Mouse (Mus musculus) C2C12 (cell line): ENCODE measurements around the gene Txnrd2. TPM values are rescaled to one million over a fixed set of nuclear protein-coding genes. Genes with fewer than 3 reads are reported as not detected.
A peak's percentile ranks its signal among the peaks of the same experiment; 100 is the strongest.

Source experiments
- H3K27me3 ChIP-seq: one replicate; pipeline ENCODE4 v1.6.1; 2011; ENCODE audit not compliant: control insufficient read depth, insufficient read depth, insufficient read length
- H3K36me3 ChIP-seq: one replicate; pipeline ENCODE4 v1.6.1; 2011; ENCODE audit not compliant: control insufficient read depth, insufficient read depth
- H3K4me3 ChIP-seq: one replicate; pipeline ENCODE4 v1.5.1; 2011; ENCODE audit warnings: mild to moderate bottlenecking, control low read depth; ENCODE audit not compliant: poor library complexity, insufficient read depth, severe bottlenecking
- H3K79me2 ChIP-seq: one replicate; pipeline ENCODE4 v1.6.1; 2011; ENCODE audit not compliant: control insufficient read depth, insufficient read depth
- H3K79me3 ChIP-seq: one replicate; pipeline ENCODE4 v1.6.1; 2011; ENCODE audit warnings: low read depth, control low read depth
- H3ac ChIP-seq: one replicate; pipeline ENCODE3; 2011; ENCODE audit warnings: low read depth; ENCODE audit not compliant: control insufficient read depth, insufficient read length
- CEBPB ChIP-seq: IDR thresholded peaks from one replicate; pipeline ENCODE4 v1.6.1; 2011; ENCODE audit warnings: low read depth, mild to moderate bottlenecking, control low read depth, moderate library complexity
- CTCF ChIP-seq: IDR thresholded peaks from one replicate; pipeline ENCODE4 v1.5.1; 2011; ENCODE audit not compliant: control insufficient read depth, insufficient read depth, insufficient read length
- FOSL1 ChIP-seq: IDR thresholded peaks from one replicate; pipeline ENCODE4 v1.8.0; 2011; ENCODE audit warnings: mild to moderate bottlenecking, low read length; ENCODE audit not compliant: poor library complexity, insufficient read depth, severe bottlenecking
- MAX ChIP-seq: IDR thresholded peaks from one replicate; pipeline ENCODE4 v1.6.1; 2011; ENCODE audit warnings: mild to moderate bottlenecking, control low read depth
- MYOD1 ChIP-seq: IDR thresholded peaks from one replicate; pipeline ENCODE4 v1.6.1; 2011; ENCODE audit warnings: low read depth; ENCODE audit not compliant: control insufficient read depth, insufficient read length
- MYOG ChIP-seq: IDR thresholded peaks from one replicate; pipeline ENCODE4 v1.6.1; 2011; ENCODE audit not compliant: control insufficient read depth, insufficient read length; ENCODE audit errors: extremely low read depth
- USF1 ChIP-seq: IDR thresholded peaks from one replicate; pipeline ENCODE4 v1.6.1; 2011; ENCODE audit warnings: low read depth, mild to moderate bottlenecking, control low read depth, moderate library complexity
- long read RNA-seq, 2 experiments: library from polyadenylated mRNA; unstranded; transcript quantifications; one replicate each; pipeline ENCODE4 v2.0.0; 2019 to 2020
- polyA plus RNA-seq: library from polyadenylated mRNA; unstranded; fragments of >200 nt; fragmentation: generic; extraction: Trizol; gene quantifications from one replicate; pipeline ENCODE4 v1.2.1, GENCODE M21; 2012; ENCODE audit warnings: missing spikeins

The Txnrd2 gene
- 19.4 TPM for polyA plus RNA-seq
- long read RNA-seq, experiment 1, transcript Txnrd2-206 (4 exons, 532 nt) = major isoform, 6 of 27 reads
- long read RNA-seq, experiment 1, partial matches to known transcripts = 3 of 27 reads
- long read RNA-seq, experiment 1, other reads (novel, unspliced or antisense) = 18 of 27 reads
- long read RNA-seq, experiment 2, partial matches to known transcripts = 1 of 123 reads
- long read RNA-seq, experiment 2, other reads (novel, unspliced or antisense) = 122 of 123 reads

DNA sequence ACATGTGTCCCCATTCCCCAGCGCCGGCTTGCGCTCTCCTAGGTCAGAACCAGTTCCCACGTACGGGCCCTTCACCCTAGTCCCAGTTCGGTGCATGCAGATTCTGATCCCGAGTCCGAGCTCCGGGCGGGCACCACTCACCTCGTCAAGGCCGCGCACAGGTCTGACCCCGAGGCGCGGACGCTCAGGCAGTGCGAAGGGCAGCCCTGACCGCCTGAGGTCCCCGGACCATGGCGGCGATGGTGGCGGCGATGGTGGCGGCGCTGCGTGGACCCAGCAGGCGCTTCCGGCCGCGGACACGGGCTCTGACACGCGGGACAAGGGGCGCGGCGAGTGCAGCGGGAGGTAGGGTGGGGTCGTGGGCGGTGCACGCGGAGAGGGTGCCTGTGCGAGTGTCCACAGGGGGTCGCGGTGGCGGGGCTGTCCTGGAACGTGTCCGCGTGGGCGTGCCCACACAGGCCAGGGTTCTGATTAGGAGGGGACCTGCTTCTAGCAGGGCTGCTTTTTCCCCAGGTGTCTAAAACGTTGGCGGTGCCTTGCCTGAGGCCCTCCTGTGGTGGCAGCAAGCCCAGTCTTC is at the start of gene Txnrd2:
Gene Txnrd2 (plus strand): TSS at position 170 of the 577 bp plus-strand sequence.
- Histone ChIP-seq H3ac (peak within 1 kb of the TSS; percentile 58), H3K36me3 (peaks cover 21% of the 10 kb centered on the region), H3K79me2 (peaks cover 58% of the 10 kb centered on the region), H3K4me3 (peak within 1 kb of the TSS; percentile 93), H3K79me3 (peaks cover 30% of the 10 kb centered on the region), H3K27me3 (no peaks in the 10 kb centered on the region)
- TF ChIP-seq CEBPB = no peak
- TF ChIP-seq FOSL1 = no peak
- peak; percentile 90 for TF ChIP-seq CTCF
- TF ChIP-seq MAX = peak; percentile 64
- TF ChIP-seq MYOG = no peak

DNA sequence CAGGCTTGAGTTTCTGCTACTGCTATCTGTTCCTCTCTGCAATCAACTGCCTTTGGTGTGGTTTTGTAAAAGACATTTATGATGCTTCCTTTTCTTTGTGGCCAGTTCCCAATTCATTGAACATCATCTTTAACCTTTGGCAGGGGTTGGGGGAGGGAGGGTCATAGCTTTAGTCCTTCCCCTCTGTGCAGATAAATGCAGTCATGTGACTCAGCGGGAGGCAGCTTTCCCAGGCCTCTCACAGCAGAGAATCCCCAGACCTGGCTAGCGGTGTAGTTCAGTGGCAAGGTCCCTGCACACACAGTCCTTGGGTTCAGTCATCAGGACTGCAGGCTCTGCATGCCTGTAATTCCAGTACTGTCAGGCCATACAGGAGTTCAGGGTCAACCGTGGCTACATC is 49.0 kb upstream of the Txnrd2 start:
- no peaks in the 10 kb centered on the region for H3K79me3 ChIP-seq
- H3K4me3 ChIP-seq = no peak overlapping the region
- no peak overlapping the region for H3ac ChIP-seq
- no peaks in the 10 kb centered on the region for H3K27me3 ChIP-seq
- TF ChIP-seq MYOD1 (no peak), USF1 (no peak), FOSL1 (no peak), CEBPB (no peak), MYOG (no peak), CTCF (no peak), MAX (no peak)
- H3K79me2 ChIP-seq = no peaks in the 10 kb centered on the region
- no peaks in the 10 kb centered on the region for H3K36me3 ChIP-seq

DNA sequence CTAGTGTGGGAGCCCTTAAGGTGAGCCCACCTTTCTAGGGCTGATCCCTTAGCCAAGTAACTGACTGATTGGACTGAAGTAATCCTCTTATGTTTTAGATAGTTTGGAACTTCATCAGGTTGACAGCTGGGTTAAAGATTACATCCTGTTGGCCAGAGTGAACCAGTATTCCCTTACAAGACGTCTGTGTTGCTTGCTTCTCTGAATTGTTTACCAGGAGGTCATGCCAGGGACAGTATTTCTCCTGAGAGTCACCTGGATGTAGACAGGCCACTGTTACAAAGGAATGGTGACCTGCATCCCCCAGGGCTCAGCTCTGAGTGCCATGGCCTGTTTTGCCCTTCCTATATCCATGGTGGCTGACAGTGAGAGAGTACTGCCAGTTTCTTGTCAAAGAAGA is 47.7 kb upstream of the Txnrd2 start:
- Histone ChIP-seq H3ac (no peak overlapping the region), H3K79me2 (no peaks in the 10 kb centered on the region), H3K36me3 (no peaks in the 10 kb centered on the region), H3K27me3 (no peaks in the 10 kb centered on the region), H3K4me3 (no peak overlapping the region), H3K79me3 (no peaks in the 10 kb centered on the region)
- no peak for TF ChIP-seq MYOD1

DNA sequence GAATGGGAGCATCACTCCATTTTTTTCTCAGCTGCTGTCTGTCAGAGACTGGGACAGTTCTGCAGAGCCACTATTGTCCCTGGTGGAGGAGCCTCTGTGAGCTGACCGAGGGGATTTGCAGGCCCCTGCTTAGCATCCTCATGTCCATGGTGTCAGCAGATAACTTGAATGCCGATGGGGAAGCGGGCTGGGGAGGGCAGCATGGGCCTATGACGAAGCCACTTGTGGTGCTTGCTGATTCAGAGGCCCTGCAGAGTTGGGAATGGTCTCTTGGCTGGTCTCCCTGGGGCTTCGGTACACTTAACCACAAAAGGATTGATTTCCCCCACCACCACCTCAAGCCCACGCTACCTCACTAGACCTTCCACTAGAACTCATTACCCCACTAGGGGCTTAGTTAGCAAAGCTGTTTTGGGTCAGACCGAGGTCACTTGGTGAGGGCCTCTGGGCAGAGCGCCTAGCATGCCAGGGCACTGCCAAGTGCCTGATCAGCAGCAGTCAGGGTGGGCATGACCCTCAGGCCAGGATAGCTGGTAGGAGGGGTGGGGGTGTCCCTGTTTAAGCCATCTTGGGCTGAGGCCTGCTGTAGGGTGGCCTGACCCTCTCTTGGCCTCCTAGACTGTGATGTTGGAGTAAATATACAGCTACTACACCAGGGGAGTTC is 46.7 kb upstream of the Txnrd2 start:
- H3K36me3 ChIP-seq = no peaks in the 10 kb centered on the region
- no peak overlapping the region for H3K4me3 ChIP-seq
- H3ac ChIP-seq = no peak overlapping the region
- no peaks in the 10 kb centered on the region for H3K27me3 ChIP-seq
- no peaks in the 10 kb centered on the region for H3K79me2 ChIP-seq
- H3K79me3 ChIP-seq = no peaks in the 10 kb centered on the region
- TF ChIP-seq MAX = no peak
- no peak for TF ChIP-seq CEBPB
- TF ChIP-seq MYOD1 = no peak
- TF ChIP-seq CTCF = no peak
- no peak for TF ChIP-seq FOSL1
- TF ChIP-seq USF1 = no peak
- TF ChIP-seq MYOG = no peak

DNA sequence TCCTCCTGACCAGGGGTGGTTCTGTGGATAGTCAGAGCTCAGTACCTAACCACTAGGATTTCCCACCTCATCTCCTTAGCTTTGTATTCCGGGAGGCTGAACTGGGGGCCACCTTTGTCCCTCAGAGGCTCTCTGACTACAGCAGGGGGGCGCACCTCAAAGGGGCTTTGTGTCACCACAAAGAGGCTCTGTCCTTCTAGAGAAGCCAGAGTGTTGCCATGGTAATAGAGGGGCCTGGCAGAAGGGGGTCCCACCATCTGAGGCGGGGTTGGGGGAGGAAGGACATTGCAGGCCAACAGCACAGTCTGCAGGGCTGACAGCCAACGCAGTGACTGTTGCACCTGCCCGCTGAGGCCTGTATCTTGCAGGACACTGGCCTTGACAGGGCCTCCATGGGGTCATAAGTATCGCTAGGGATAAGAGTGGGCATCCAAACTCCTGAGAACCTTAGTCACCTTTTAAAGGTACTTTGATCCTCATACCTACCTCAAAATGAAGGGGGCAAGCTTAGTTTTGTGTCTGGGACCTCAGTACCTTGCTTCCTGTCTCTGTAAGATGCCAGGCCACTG is 45.6 kb upstream of the Txnrd2 start:
- H3K79me3 ChIP-seq = no peaks in the 10 kb centered on the region
- H3K27me3 ChIP-seq = no peaks in the 10 kb centered on the region
- H3K4me3 ChIP-seq = no peak overlapping the region
- H3K36me3 ChIP-seq = no peaks in the 10 kb centered on the region
- H3ac ChIP-seq = no peak overlapping the region
- TF ChIP-seq USF1 = no peak
- no peak for TF ChIP-seq CTCF
- no peak for TF ChIP-seq MAX
- TF ChIP-seq FOSL1 = no peak
- TF ChIP-seq CEBPB = no peak
- TF ChIP-seq MYOG = no peak
- TF ChIP-seq MYOD1 = no peak
- no peaks in the 10 kb centered on the region for H3K79me2 ChIP-seq
